Mouse (Mus musculus): ENCODE measurements around the gene Cpn2. TPM values are rescaled to one million over a fixed set of nuclear protein-coding genes. Genes with fewer than 3 reads are reported as not detected.

The Cpn2 gene
- polyA plus RNA-seq (2012; rRNA removed), result not detected in 2 replicates

DNA sequence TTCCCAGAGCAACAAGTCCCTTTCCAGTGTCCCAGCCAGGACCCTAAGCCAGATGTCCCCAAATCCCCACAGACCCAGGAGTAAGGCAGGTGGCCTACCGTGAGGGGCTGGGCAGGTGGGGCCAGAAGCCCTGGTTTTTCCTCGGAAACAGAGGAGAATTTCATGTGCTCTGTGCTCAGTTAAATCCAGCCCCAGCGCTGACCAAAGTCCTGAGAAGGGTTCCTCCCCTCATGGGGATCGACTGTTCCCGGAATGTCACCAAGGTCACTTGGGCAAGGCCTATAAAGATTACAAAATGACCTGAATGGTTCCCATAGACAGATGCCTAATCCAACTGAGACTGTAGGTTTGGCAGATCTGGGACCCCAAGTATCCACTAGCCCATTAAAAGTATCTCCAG is at the start of gene Cpn2:
Gene Cpn2, minus strand, starts transcription at position 141 of the 400 bp plus-strand sequence.
- DNase-seq (ENCODE audit: low spot score), result no peak

DNA sequence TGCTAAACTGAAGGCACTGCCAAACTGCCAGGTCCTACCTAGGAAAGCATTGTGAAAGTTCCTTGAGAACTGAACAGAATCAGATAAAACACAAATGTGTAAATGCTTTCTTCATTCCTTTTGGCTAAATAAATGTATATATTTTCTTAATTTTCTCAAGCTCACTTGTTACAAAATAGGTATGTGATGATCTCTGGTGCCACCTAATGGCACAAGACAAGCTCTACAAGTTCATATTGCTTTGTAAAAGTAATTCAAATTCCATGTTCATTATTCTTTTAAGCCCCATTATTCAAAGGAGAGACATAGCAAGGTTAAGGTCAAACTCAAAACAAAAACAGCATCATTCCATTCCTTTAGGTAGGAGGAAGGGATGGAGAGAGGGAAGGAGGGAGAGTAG is 46.9 kb upstream of the Cpn2 start:
- no peak for DNase-seq (ENCODE audit: low spot score)

DNA sequence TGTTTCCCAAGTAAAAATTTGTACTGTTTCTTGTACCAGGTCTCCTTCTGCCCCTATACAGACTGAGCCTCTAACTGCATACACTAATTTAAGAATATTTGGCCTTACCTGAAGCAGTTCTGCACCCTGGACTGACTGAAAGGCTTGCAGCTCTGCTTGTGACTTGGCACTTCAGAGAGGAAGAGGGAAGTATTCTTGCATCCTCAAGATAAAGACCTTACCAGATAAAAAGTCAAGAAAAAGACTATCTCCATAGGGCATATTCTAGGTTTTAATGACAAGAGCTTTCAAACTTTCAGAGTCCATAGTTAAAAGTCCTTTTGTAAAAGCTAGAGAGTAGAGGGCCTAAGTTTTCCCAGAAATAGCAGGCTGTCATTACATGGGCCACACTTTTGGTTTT is 43.3 kb upstream of the Cpn2 start, which contains the start of gene Gp5:
Gene Gp5, minus strand, starts transcription at position 133 of the 400 bp plus-strand sequence.
- no peak for DNase-seq (ENCODE audit: low spot score)

DNA sequence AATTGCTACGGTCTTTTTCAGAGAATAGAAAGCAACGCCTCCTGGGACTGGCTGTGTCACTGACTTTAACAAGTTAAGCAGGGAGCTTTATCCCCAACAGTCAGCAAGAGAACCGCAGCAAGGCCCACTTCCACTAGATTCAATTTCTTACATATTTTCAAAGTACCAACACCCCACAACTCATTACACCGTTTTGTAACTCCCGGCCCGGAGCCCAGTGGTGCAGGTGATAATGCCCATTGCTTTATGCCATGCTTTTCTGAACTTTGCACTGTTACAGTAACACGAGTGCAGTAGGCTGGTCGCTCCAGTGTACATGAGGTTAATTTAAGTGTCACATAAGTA is 42.8 kb upstream of the Cpn2 start:
- DNase-seq (ENCODE audit: low spot score), result no peak

DNA sequence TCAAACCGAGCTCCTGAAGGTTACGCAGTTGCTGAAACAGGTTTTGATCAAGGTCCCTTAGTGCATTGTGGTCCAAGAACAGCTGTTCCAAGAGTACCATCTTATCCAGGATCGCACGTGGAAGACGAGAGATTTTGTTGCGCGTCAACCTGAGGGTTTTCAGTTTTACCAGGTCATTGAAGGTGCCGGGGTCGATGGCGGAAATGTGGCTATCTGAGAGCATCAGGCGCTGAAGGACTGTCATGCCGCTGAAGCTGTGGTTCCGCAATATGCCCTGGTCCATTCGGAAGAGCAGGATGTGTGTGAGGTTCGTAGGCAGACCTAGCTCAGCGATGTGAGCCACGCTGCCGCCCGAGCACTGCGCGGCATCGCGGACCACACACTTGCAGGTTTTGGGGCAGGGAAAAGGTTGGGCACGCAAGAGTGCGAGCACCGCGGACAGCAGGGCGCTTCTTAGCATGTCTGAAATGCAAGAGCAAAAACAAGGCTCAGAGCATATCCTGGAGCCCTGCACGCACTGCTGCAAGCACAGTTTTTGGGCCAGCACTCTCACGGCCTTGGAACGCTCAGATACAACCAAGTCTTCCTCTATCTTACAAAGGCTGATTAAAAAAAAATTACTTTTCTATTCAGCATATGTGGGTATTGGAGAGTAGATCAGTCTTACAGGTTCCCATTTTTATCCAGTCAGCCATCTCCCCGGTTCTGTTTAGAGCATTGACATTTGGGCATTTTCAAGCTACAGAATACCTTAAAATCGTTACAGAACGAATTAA is 42.3 kb upstream of the Cpn2 start:
- no peak for DNase-seq (ENCODE audit: low spot score)

DNA sequence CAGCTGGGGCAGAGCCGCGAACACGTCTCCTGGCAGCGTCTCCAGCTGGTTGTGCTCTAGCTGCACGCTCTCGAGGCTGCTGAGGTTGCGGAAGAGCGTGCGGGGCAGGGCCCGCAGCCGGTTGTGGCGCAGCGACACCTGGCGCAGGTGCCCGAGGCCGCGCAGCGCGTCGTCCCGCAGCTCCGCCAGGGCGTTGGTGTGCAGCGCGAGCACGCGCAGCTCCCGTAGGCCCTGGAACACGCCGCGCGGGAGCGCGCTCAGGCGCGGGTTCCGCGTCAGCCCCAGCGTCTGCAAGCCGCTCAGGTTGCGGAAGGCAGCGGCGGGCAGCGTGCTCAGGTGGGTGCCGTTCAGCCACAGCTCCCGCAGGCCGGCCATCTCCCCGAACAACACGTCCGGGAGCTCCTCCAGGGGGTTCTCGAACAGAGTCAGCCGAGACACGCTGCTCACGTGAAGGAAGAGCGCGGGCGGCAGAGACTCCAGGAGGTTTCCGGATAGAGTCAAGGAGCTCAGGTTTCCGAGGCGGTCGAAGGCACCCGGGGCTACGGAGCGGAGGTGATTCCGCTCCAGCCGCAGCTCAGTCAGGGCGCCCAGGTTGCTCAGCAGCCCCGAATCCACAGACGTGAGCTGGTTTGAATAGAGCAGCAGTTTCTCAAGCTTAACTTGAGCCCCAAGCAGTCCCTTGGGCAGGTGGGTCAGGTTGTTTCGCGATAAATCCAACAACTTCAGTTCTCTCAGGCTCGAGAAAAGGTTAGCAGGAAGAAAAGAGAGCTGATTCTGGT is 41.5 kb upstream of the Cpn2 start:
- DNase-seq (ENCODE audit: low spot score), result peak; percentile 40

DNA sequence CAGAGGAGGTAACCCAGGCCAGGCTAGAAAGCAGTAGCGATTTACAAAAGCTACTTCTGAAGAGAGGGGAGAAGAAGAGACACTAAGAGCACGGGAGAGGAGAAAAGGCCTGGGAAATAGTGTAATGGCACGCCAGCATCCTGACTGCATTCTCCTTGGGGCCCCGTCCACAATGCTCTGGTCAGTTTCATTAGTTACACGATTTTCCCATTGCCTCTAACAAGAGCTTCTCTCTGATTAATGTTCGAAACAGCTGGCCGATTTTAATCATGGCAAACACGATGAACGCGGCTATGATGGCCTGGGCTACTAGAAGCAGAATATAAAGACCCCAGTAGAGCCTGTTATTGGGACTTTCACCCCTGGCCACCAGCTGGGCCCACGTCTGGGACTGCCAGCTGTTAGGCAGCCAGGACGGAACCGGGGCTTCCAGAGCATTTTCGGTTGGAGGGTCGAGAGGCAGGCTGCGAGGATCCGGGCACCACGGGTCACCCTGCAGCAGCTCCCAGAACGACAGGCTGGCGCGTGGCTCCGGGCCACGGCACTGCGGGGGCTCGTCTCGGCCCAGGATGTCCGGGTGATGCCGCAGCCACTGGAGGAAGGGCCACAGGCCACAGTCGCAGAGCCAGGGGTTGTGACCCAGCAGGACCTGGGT is 40.8 kb upstream of the Cpn2 start:
- DNase-seq (ENCODE audit: low spot score), result no peak

DNA sequence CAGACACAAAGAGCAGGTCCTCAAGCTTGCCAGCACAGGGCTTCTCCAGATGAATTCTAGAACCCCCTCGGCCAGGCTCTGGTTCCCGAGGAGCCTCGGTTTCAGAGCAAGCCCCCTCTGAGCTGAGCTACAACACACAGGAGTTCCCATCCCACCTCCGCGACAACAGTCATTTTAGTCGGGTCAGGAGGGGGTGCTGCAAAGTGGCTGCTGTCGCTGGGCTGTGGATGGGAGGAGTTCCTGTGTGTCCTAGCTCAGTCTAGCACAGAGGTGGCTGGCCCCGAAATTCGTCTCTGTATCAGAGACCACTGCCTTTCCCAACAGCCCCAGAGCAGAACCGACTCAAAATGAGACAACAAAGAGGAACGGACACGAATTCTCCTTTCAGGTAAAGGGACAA is 40.0 kb upstream of the Cpn2 start:
- DNase-seq (ENCODE audit: low spot score), result no peak

DNA sequence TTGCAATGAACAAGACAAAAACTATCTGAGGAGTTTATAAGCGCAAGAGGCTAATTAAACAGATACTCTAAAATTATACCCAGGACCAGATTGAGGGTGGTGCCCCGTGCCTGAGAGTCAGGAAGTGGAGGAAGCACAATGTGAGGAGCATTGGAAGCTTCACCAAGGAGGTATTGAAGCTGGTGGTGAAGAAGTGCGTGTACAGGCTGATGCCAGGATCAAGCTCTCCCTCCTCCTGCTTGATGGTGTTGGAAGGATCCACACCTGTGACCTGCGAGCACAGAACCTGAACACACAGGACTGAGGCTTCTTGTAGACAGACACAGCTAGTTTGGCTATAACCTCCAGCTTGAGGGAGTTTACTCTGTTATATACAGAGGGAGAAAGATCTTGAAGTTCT is 38.8 kb upstream of the Cpn2 start:
- no peak for DNase-seq (ENCODE audit: low spot score)

DNA sequence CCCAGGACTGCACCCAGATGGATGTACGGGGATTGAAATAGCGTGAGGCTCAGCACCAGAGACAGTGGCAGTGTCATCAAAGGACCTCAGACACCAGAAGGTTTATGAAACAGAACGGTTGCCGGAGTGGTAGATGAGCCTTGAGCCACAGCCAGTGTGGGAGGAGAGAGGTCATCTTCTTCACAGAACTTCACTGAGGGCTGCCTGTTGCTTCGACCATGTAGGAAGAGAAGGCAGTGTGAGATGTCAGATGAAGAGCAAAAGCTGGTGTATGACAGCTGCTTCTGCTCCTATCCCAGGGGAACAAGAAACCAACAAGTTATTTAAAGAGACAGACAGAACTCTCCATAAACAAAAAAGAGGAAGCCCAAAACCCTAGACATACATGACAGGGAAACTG is 36.9 kb upstream of the Cpn2 start:
- DNase-seq (ENCODE audit: low spot score), result no peak

DNA sequence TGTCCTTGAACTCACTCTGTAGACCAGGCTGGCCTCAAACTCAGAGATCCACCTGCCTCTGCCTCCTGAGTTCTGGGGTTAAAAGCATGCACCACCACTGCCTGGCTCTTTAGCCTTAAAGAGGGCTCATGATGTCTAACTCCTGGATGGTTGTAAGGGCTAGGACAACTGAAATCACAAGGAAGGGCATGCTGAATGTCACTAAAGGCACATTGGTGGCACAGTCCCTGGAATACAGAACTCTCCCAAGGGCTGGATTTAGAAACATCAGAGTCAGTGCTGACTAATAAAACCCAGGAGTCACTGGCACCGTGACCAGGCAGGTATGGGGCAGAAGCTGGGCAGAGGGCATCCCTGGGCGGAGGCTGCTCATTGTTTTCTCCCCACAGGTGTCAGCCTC is 36.1 kb upstream of the Cpn2 start:
- DNase-seq (ENCODE audit: low spot score), result no peak

DNA sequence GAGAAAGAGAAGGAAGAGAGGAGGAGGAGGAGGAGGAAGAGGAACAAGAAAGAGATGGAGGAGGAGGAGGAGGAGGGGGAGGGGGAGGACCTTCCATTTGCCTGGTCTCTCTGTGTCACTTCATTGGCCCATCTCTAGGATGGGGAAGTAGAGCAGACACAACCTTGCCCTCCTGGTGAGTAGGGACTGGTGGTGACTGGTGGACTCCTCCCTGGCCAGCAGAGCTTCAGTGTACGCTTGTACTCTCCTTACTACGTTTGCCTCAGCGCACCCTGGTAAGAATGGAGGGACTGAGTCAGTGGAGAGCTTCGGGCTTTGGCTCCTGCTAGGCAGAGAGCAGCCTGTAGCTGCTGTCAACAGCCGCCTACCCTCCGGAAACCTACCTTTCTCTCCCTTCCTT is 35.4 kb upstream of the Cpn2 start:
- DNase-seq (ENCODE audit: low spot score), result no peak

DNA sequence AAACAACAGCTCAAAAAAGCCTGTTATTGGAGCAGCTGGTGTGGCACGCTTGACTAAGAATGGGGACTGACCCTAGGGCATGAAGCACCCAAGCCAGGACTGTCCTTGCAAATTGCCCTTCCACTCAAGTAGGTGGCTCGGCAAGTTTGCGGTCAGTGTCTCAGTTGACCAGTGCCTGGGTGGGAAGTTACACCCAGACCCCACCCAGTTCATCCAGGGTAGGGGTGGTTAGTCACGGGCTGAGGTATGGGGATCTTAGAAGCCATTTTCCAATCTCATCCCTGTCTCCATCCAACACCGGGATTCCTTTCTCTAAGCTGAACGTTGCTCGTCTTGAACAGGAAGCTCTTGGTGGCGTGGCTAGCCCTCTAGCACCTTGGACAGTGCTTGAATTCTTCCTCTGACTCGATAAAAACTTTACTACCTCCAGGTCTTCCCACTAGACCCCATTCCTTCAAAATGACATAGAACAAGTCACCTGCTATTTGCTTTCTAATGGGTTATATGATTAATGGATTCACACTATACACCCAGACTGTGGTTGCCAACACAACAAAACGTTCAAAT is 32.5 kb upstream of the Cpn2 start:
- no peak for DNase-seq (ENCODE audit: low spot score)

DNA sequence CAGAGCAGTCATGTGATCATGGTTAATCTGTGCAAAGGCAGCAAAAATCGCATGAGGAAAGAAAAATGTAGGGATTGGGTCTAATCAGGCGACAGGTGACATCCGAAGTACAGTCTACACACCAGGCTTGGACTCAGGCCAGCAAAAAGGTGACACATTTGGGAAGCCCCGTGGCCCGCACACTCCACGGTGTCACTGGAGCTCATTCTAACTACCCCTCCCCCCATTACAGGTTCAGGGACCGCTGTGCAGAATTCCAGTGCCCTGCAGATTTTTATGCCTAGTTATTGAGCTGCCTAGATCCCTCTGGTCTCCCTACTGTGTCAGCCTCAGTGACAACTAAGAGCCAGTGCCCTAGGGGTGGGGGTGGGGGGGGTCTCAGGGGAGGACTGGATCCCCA is 30.2 kb upstream of the Cpn2 start:
- DNase-seq (ENCODE audit: low spot score), result no peak

DNA sequence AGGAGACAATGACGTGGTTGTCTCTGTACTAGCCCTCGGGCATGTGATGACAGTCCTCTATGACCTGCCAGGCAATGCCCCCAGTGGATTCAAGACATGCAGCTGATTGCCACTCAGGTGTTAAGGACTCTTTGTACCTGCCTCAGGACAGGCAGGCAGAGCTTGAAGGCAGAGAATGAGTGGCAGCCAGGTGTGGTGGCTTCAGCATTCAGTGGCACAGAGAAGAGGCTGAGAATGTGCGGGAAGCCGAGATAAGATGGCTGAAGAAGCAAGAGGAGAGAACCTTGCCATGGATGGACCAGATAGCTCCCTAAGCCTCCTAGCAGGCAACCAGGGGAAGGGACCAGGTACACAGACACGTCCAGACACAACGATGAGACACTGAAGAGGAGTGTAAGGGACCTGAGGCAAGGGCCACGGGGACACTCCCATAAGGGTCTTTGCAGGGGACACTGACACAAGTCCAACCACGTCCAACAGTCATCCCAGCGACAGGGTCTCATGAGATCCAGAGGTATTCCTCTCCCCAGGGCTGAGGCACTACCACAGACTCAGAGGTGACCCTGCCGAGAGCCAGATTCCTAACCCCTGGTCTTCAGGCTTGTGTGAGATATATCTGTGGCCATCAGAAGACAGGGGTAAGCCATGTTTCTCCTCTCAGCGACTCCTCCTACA is 29.4 kb upstream of the Cpn2 start:
- no peak for DNase-seq (ENCODE audit: low spot score)

DNA sequence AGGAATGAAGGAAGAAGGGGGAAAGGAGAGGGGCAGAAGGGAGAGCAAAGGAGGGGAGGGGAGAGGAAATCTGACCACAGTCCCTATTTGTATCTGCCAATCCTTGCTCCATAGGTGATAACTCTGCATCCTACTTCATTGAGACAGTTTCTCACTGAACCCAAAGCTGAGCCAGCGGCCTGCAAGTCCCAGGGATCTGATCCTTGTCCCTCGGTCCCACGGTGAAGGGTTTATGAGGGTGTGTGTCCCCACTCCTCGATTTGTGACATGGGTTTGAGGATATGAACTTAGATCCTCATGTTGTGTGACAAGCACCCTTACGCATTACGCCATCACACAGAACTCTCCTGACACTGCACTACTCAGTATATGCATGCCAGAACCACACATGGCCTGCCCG is 27.8 kb upstream of the Cpn2 start:
- no peak for DNase-seq (ENCODE audit: low spot score)

DNA sequence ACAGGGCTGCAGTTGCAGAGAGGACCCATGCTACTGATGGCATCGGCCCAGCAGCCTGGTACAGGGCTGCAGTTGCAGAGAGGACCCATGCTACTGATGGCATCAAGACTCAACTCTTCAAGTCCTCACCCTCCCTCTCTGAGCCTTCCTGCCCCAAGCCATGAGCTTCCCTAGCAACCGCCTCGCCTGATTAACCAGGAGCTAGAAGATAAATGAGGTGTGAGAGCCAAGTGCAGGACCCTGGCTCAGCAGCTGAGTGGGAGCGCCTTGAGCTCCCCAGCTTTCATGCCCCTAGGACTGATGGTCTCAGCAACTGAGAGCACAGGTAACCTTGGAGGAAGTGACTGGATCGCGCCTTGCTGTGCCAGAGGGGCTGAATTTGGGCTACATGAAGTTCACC is 23.1 kb upstream of the Cpn2 start:
- DNase-seq (ENCODE audit: low spot score), result no peak

DNA sequence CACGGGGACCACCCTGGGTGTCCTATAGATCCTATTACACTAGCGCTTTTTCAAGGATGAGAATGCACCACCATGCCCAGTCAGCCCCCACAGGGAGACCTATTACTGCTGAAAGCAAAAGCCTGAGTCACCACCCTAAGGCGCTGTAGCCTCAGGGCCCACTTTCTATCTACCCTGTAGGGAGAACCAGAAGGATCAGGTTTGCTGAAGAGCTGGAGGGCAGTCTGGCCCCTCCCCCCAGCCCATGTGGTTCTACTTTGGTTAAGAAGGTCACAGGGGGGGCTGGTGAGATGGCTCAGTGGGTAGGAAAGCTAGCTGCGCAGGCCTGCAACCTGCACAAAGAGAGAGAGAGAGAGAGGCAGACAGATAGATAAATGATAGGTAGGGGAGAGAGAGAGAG is 18.4 kb upstream of the Cpn2 start:
- no peak for DNase-seq (ENCODE audit: low spot score)

DNA sequence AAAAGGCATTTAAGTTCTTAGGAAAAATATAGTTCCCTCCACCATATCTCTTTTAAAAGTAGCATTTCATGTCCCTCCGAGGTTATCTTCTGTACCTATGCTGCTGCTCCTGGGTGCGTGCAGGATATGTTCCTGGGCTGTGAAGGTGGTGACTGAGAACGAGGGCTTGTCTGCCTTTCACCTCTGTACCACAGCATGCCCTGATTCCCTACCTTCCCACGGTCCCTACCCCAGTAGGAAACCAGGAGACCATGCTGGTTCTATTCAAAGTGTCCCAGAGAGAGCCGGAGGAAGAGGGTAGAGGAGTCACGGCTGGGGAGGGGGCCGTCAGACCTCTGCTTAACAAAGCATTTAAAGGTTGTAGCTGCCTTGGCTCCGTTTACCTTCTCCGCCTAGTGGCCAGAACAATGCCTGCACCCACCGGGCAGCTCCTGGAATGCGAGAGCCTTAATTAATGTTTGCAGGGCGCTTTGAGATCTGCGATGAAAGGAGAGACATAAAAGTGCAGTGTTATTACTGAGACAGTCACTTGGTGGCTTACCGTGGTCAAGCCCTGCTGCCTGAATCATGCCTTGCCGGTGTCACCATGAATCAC is 16.5 kb upstream of the Cpn2 start:
- DNase-seq (ENCODE audit: low spot score), result no peak

DNA sequence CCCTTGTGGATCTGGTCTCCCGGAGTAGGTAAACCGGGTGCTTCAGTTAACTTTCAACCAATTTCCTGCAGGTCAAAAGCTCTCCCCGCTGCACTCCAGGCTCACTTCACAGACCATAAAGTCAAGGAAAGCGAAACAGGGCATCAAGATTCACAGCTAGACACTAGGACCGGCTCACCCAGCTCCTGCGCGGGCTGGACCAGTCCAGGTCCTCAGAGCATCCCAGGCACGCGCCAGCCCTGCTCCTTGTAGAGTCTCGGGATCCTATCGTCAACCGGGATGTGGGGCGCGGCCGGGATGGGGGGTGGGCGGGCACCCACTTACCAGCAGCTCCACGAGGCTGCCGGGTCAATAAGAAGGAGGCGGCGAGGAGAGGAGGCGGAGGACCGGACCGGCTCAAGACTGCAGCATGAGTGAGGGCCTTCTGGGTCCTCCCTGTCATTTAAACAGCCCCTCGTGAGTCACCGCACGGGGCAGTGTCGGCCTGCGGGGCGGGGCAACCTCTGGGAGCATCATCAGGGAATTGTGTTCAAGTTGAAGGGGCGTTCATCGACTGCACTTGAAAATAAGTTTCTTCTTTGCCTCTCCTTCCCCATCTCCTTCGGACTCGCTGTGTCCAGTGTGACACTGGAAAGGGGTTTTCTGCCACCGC is 15.7 kb upstream of the Cpn2 start, which contains the start of gene Lrrc15:
Gene Lrrc15, minus strand, starts transcription at position 413 of the 652 bp plus-strand sequence.
- no peak for DNase-seq (ENCODE audit: low spot score)

All from urinary bladder, adult 2 months (tissue).